Mouse (Mus musculus): Measurements from ENCODE around the gene Hoxd10.

DNA sequence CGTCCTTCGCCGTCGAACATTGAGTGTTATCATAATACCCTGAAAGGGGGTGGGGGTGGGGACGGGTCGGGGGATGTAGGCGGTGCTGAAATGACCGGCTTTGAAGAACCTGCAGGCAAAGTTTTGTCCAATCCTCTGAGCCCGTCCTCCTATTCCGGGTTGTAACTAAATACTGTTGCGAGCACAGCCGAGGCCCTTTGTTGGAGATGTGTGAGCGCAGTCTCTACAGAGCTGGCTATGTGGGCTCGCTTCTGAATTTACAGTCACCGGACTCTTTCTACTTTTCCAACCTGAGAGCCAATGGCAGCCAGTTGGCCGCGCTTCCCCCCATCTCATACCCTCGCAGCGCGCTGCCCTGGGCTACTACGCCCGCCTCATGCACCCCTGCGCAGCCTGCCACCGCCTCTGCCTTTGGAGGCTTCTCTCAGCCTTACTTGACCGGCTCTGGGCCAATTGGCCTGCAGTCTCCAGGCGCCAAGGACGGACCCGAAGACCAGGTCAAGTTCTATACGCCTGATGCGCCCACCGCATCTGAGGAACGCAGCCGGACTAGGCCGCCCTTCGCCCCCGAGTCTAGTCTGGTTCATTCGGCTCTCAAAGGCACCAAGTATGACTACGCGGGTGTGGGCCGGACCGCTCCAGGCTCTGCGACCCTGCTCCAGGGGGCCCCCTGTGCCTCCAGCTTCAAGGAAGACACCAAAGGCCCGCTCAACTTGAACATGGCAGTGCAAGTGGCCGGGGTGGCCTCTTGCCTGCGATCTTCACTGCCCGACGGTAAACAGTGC lies 16.7 kb upstream of the Hoxd10 start, which contains the start of gene Hoxd12:
- TF ChIP-seq CTCF (IDR thresholded peaks at IDR 0.05) (no peak), POLR2A (IDR thresholded peaks at IDR 0.05; ENCODE audit: insufficient read depth, low read depth, low read length) (no peak)

Data from heart, adult 2 months (tissue).